Mouse (Mus musculus): ENCODE measurements around the gene Zzef1. TPM values are rescaled to one million over a fixed set of nuclear protein-coding genes. Genes with fewer than 3 reads are reported as not detected.

The Zzef1 gene
- polyA plus RNA-seq, 2 experiments: 4.4 to 5.1 TPM

GRCm38 (mm10) chr11:72951137-72952000 lies 155.3 kb downstream of the Zzef1 start:
- Histone ChIP-seq H3K36me3 (replicated peaks; ENCODE audit: control insufficient read depth, insufficient read depth, low read depth) (no peaks in the 10 kb centered on the region), H3K4me2 (ENCODE audit: low read depth) (no peak overlapping the region), H3K4me3 (ENCODE audit: insufficient read depth in 1 of 2, low read depth in 2 of 2, low read length in 2 of 2) (no peak overlapping the region), H3K9me3 (ENCODE audit: control insufficient read depth, low read length) (no peaks in the 10 kb centered on the region), H3K27me3 (ENCODE audit: control insufficient read depth, insufficient read depth, low read length) (no peaks in the 10 kb centered on the region), H3K27ac (no peak overlapping the region), H3K9ac (replicated peaks) (no peak overlapping the region), H3K4me1 (replicated peaks; ENCODE audit: control insufficient read depth in 2 of 2, insufficient read depth in 2 of 2, low read length in 1 of 2) (peaks cover 0 to 29% of the 10 kb centered on the region in 2 experiments; a peak in 2 of 4 replicates)
- 46% methylated on average over 22 of the region's 22 CpGs for WGBS (ENCODE audit: insufficient replicate concordance)
- DNase-seq (ENCODE audit: low read depth in 3 of 3, low spot score in 3 of 3) (no peak), ATAC-seq (ENCODE audit: insufficient read depth) (no peak)
- TF ChIP-seq CTCF (IDR thresholded peaks at IDR 0.05; ENCODE audit: low read depth) (no peak), EP300 (IDR thresholded peaks at IDR 0.05; ENCODE audit: low read depth) (no peak)

GRCm38 (mm10) chr11:72952226-72952625 lies 156.2 kb downstream of the Zzef1 start:
- Histone ChIP-seq H3K27me3 (ENCODE audit: control insufficient read depth, insufficient read depth, low read length) (no peaks in the 10 kb centered on the region), H3K9me3 (ENCODE audit: control insufficient read depth, low read length) (no peaks in the 10 kb centered on the region), H3K36me3 (replicated peaks; ENCODE audit: control insufficient read depth, insufficient read depth, low read depth) (no peaks in the 10 kb centered on the region), H3K4me3 (ENCODE audit: insufficient read depth in 1 of 2, low read depth in 2 of 2, low read length in 2 of 2) (no peak overlapping the region), H3K4me1 (replicated peaks; ENCODE audit: control insufficient read depth in 2 of 2, insufficient read depth in 2 of 2, low read length in 1 of 2) (peaks cover 0 to 23% of the 10 kb centered on the region in 2 experiments; a peak in 1 of 4 replicates), H3K9ac (replicated peaks) (no peak overlapping the region), H3K27ac (no peak overlapping the region), H3K4me2 (ENCODE audit: low read depth) (no peak overlapping the region)
- no peak for ATAC-seq (ENCODE audit: insufficient read depth)
- DNase-seq (ENCODE audit: low read depth in 3 of 3, low spot score in 3 of 3): no peak
- WGBS (ENCODE audit: insufficient replicate concordance): 50% methylated on average over 3 of the region's 3 CpGs
- TF ChIP-seq CTCF (IDR thresholded peaks at IDR 0.05; ENCODE audit: low read depth) (no peak), EP300 (IDR thresholded peaks at IDR 0.05; ENCODE audit: low read depth) (no peak)

GRCm38 (mm10) chr11:72952697-72953096 lies 156.7 kb downstream of the Zzef1 start:
- H3K27ac ChIP-seq: no peak overlapping the region
- ATAC-seq (ENCODE audit: insufficient read depth): no peak
- H3K27me3 ChIP-seq (ENCODE audit: control insufficient read depth, insufficient read depth, low read length): no peaks in the 10 kb centered on the region
- peaks cover 0 to 26% of the 10 kb centered on the region in 2 experiments; a peak in 2 of 4 replicates for H3K4me1 ChIP-seq (replicated peaks; ENCODE audit: control insufficient read depth in 2 of 2, insufficient read depth in 2 of 2, low read length in 1 of 2)
- no peak overlapping the region for H3K4me3 ChIP-seq (ENCODE audit: insufficient read depth in 1 of 2, low read depth in 2 of 2, low read length in 2 of 2)
- H3K36me3 ChIP-seq (replicated peaks; ENCODE audit: control insufficient read depth, insufficient read depth, low read depth): no peaks in the 10 kb centered on the region
- DNase-seq (ENCODE audit: low read depth in 3 of 3, low spot score in 3 of 3): no peak
- no peaks in the 10 kb centered on the region for H3K9me3 ChIP-seq (ENCODE audit: control insufficient read depth, low read length)
- no peak overlapping the region for H3K4me2 ChIP-seq (ENCODE audit: low read depth)
- H3K9ac ChIP-seq (replicated peaks): no peak overlapping the region
- 74% methylated on average over 6 of the region's 6 CpGs for WGBS (ENCODE audit: insufficient replicate concordance)
- TF ChIP-seq CTCF (IDR thresholded peaks at IDR 0.05; ENCODE audit: low read depth): no peak
- TF ChIP-seq EP300 (IDR thresholded peaks at IDR 0.05; ENCODE audit: low read depth): no peak

GRCm38 (mm10) chr11:72953116-72953439 lies 157.1 kb downstream of the Zzef1 start:
- TF ChIP-seq CTCF (IDR thresholded peaks at IDR 0.05; ENCODE audit: low read depth) (no peak), EP300 (IDR thresholded peaks at IDR 0.05; ENCODE audit: low read depth) (no peak)
- no peak overlapping the region for H3K27ac ChIP-seq
- DNase-seq (ENCODE audit: low read depth in 3 of 3, low spot score in 3 of 3): no peak
- ATAC-seq (ENCODE audit: insufficient read depth): no peak
- WGBS (ENCODE audit: insufficient replicate concordance): 48% methylated on average over 1 of the region's 1 CpGs
- no peaks in the 10 kb centered on the region for H3K27me3 ChIP-seq (ENCODE audit: control insufficient read depth, insufficient read depth, low read length)
- no peaks in the 10 kb centered on the region for H3K36me3 ChIP-seq (replicated peaks; ENCODE audit: control insufficient read depth, insufficient read depth, low read depth)
- no peak overlapping the region for H3K4me2 ChIP-seq (ENCODE audit: low read depth)
- H3K4me3 ChIP-seq (ENCODE audit: insufficient read depth in 1 of 2, low read depth in 2 of 2, low read length in 2 of 2): no peak overlapping the region
- H3K9ac ChIP-seq (replicated peaks): no peak overlapping the region
- H3K4me1 ChIP-seq (replicated peaks; ENCODE audit: control insufficient read depth in 2 of 2, insufficient read depth in 2 of 2, low read length in 1 of 2): peaks cover 0 to 26% of the 10 kb centered on the region in 2 experiments; a peak in 2 of 4 replicates
- no peaks in the 10 kb centered on the region for H3K9me3 ChIP-seq (ENCODE audit: control insufficient read depth, low read length)

- no peaks in the 10 kb centered on the region for H3K9me3 ChIP-seq (ENCODE audit: control insufficient read depth, low read length)
- H3K9ac ChIP-seq (replicated peaks): no peak overlapping the region
- ATAC-seq (ENCODE audit: insufficient read depth) (no peak), DNase-seq (ENCODE audit: low read depth in 3 of 3, low spot score in 3 of 3) (no peak)
- H3K27ac ChIP-seq: no peak overlapping the region
- no peaks in the 10 kb centered on the region for H3K36me3 ChIP-seq (replicated peaks; ENCODE audit: control insufficient read depth, insufficient read depth, low read depth)
- H3K4me1 ChIP-seq (replicated peaks; ENCODE audit: control insufficient read depth in 2 of 2, insufficient read depth in 2 of 2, low read length in 1 of 2): peaks cover 0 to 26% of the 10 kb centered on the region in 2 experiments; a peak in 2 of 4 replicates
- TF ChIP-seq EP300 (IDR thresholded peaks at IDR 0.05; ENCODE audit: low read depth) (no peak), CTCF (IDR thresholded peaks at IDR 0.05; ENCODE audit: low read depth) (no peak)
- no peak overlapping the region for H3K4me2 ChIP-seq (ENCODE audit: low read depth)
- 50% methylated on average over 4 of the region's 4 CpGs for WGBS (ENCODE audit: insufficient replicate concordance)
- H3K4me3 ChIP-seq (ENCODE audit: insufficient read depth in 1 of 2, low read depth in 2 of 2, low read length in 2 of 2): no peak overlapping the region
- H3K27me3 ChIP-seq (ENCODE audit: control insufficient read depth, insufficient read depth, low read length): no peaks in the 10 kb centered on the region
Observed at GRCm38 (mm10) chr11:72953440-72954151, 157.6 kb downstream of the Zzef1 start.

Measured in liver, embryonic 14.5 days (tissue).